Mouse (Mus musculus): ENCODE measurements around the gene Col4a6.

GRCm38 (mm10) chrX:141165067-141165466 is 308.8 kb downstream of the Col4a6 start:
- TF ChIP-seq NANOG (IDR thresholded peaks at IDR 0.05; ENCODE audit: borderline replicate concordance, low read length) (no peak), CTCF (conservative IDR thresholded peaks at IDR 0.05; ENCODE audit: low read length) (no peak), POU5F1 (IDR thresholded peaks at IDR 0.05; ENCODE audit: borderline replicate concordance, low read length) (no peak)
